Mouse (Mus musculus): ENCODE results near the gene Rhof. TPM values are rescaled to one million over a fixed set of nuclear protein-coding genes. Genes with fewer than 3 reads are reported as not detected.

Rhof gene
- total RNA-seq, 4 experiments from 2014 or later = 47.7 to 50.4 (median 48.3) TPM

DNA sequence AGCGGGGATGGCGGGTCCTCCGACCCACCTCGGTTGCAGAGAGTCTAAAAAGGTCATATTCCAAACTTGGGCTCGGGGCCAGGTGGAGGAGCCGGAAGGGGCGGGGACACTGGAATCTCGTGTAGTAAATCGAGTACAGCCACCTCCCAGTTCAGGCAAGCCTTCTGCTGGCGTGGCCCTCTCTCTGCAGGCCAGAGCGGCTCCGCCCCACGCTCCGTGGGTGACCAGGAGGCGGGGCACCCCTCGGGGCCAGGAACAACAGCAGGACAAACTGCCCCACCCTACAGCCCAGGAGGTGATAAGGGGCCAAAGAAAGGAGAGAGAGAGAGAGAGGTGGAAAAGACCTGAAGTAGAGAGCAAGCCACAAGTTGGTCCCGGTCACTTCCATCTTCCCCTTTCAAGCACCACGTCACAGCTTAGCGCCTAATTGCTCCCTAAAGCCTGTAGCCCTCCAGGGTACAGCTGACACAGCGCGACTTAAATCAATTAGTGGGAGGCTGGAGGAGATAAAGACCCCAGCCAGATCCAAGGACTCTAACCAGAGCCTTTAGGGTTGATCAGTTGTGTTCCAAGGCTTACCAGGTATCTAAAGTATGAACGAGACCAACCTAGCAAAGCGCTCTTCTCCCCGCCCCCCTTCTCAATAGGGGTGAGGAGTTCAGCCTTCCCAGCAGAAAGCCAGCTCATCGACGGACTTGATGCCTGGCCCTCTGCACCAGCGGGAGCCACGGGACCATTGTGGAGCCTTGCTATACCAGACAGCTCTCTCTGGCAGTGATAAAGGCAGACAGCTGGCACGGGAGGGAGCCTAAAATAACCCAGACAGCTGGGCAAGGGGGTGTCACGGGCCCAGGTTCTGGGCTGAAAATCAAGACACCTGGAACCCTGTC, 3.2 kb upstream of the Rhof start:
- DNase-seq (ENCODE audit: low spot score in 2 of 2) = peak; percentile 49 to 79

DNA sequence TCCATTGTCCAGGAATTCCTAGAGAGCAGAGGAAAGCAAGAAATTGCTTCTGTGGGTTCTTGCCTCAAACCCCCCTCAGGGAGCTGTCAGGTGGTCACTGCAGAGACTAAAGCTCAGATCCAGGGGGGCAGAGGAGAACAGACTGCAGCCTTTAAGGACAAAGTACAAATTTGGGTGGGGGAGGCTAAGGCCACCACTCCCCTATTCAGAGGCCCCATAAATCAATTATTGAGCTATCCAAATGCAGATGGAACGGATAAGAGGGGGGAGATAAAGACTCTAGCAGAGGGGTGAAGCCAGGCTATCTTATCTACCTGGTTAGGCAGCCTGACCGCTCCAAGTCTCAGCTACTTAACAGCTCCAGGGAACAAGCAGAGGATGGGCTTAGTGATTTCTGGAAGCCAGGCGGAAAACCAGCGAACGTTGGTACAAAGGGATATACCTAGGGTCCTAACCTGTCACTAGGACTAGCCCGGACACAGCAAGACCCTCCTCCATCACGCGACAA, 2.4 kb upstream of the Rhof start:
- DNase-seq (ENCODE audit: low spot score in 2 of 2) = peak in 1 of 2 experiments; percentile 15

DNA sequence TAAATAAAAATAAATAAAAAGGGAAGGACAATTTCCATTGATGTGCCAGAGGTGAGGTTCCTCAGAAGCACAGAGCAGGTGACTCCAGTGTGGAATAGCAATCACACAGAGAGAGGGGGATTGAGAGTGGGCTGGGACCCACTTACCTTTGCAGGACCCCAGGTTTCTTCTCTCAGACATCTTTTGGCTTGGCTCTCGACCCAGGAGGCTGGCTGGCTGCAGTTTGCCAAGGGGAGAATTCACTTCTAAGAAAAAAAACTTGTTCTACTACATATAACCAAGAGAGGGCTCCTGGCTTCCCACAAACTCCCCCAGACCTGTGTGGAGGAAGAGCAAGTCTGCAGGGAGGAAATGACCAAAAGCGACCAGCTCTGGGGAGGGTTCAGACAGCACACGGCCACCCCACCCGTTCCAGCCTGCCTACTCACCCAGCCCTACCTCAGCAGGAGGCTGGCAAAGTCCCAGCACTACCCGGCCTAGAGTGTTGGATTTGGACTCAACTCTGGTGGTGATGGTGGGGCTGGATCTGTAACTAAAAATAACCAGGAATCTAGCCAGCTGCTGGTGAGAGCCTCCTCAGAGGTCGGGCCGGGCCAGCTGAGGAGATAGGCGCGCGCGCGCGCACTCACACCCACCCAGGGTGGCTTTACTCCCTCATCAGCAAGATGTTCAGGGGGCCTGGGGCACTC, 1.8 kb upstream of the Rhof start:
- peak in 1 of 2 experiments; percentile 68 for DNase-seq (ENCODE audit: low spot score in 2 of 2)

DNA sequence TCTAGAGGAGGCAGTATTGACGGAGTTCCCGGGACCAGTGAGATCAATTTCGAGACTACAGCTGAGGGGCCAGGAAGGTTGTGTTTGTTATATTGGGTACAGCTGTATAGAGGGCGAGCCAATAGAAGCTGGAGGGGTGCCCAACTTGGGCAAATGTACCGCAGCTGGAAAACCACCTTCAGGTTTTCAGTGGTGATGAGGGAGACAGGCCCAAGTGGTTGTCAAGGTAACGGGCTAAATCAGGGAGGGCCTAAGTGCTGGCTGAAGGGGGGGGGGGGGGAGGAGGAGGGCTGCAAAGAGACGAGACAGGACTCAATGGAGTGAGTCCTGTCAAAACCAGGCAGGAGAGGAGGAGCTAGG, 1.3 kb upstream of the Rhof start:
- DNase-seq (ENCODE audit: low spot score in 2 of 2) = peak in 1 of 2 experiments; percentile 54

DNA sequence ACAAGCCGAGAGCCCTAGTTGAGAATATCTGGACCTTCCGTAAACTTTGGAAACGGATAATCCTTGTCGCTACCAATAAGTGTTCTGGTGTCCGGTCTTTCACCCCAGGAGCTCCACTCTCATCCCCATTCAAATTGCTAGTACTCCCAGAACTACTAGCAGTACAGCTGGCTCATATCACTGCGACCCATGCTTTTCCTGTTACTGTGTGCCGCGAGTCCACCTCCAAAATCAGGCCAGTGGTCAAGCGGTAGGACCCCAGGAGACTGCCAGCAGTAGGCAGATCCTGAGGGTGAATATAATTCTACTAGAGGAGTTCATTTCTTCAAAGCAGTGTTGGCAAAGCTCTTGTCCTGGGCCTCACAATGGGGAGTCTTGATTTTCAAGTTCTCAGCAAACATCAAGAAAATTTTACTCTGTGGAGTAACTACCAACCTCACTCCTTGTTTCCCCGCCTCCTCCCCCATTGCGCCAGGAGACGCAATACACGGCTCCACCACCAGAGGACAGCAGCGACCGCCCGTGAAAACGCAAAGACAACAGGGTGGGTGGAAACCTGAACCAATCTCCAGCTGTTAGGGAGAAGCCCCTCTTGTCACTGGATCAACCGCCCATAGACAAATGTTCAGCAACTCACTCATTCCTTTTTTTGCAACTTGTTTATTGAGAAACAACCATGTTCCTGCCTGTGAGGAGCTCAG, 741 bp upstream of the Rhof start:
- peak; percentile 58 to 94 for DNase-seq (ENCODE audit: low spot score in 2 of 2)

DNA sequence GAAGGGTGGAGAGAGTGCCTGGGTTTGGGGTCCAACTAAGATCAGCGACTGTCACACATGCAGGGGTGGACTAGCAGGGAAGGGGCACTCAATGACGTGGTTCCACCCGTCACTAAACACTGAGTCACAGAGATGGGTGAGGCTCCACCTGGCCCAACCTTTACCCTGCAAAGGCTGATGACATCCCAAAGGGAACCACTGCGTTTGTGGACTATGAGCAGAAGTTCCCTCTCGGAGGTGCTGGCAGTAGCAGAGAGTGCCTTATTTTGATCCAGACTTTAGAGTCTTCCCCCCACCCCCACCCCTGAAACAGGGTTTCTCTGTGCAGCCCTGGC, 1.7 kb downstream of the Rhof start:
- DNase-seq (ENCODE audit: low spot score in 2 of 2) = no peak

DNA sequence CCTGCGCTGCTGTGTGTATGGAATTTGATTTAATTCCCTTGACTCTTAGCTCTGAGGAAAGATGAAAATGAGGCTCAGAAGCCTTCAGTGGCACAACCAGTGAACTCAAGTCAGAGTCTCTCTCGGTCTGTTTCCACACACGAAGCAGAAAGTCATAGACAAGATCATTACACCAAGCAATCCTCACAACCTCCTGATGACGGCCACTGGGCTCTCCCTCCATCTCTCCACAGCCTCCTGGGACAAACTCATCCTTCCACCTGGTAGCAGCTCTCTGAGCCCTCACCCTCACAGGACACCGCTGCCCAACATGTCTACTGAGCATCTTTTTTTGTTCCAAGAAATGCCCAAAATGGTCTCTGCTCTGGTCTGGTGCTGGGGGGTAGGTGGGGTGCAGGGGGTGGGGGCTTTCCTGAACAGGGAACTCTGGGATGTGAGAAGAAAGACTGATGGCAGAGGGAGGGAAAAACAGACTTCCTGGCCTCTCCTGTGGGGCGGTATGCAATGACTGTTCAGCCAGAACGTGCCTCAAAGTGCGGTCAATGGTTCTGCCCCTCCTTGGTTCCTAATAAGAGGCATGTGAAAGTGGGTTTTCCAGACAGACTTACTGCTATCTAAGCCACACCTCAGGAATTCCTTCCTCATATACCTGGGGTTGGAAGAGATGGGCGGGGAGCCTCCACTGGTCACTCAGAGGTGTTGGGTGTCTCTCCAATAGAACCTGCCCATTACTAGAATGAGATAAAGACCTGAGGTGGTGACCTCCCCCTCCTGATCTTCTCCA, 2.3 kb downstream of the Rhof start:
- no peak for DNase-seq (ENCODE audit: low spot score in 2 of 2)

DNA sequence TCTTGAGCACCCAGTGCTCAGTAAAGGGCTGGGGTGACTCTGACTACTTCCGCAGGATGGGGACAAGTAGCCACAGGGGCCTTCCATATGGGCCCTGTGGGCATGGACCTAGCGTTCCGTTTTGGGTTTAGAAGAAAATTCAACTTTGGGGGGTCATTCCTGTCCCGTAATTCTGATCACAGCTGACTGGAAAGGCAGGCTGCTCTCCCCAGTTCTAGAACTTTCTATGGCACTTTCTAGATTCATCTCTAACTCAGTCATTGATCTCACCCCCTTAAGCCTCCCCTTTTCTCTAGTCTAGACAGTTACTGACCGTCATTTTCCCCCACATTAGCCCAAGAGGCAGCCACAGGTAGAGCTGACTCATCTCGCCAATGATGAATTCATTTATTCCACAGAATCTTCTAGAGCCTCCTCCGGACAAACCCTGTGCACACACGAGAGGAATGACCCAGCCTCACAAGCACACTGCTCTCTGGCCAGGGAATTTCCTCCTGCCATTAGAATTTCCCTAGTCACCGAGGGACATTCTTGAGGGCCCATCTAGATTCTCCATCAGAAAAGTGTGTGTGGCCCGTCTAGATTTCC, 3.2 kb downstream of the Rhof start:
- no peak for DNase-seq (ENCODE audit: low spot score in 2 of 2)

DNA sequence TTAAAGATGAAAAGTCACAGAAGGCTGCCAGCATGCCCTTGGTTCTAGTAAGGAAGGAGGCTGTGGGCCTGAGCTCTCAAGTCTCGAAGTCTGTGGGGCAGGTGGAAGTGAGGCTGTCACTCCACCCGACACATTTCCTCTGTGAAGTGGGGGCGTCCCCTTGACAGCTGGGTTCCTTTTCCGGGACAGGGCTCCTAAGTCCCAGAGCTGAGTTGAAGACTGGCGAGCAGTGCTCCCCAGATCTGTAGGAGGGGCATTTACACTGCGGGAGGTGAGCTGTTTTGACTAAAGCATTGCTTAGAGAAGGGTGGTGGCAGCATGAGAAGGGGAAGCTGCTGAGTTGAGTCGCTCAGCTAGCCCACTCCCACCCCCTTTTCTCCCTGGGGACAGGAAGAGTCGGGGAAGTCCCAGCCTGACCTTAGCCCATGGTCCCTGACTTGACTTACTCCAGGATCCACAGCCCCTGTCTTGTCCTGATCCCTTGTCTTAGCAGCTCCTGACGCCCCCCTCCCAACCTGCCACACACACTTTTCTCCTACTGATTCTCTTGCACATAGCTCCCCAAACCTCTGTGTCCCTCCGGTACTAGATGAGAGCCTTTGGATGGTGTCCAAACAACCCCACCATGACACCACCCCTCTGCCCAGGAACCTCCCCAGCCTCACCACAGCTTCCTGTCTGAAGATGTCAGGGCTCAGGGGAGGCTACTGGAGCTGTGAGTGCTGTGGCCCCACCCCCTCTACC, 3.9 kb downstream of the Rhof start:
- peak in 1 of 2 experiments; percentile 14 for DNase-seq (ENCODE audit: low spot score in 2 of 2)

DNA sequence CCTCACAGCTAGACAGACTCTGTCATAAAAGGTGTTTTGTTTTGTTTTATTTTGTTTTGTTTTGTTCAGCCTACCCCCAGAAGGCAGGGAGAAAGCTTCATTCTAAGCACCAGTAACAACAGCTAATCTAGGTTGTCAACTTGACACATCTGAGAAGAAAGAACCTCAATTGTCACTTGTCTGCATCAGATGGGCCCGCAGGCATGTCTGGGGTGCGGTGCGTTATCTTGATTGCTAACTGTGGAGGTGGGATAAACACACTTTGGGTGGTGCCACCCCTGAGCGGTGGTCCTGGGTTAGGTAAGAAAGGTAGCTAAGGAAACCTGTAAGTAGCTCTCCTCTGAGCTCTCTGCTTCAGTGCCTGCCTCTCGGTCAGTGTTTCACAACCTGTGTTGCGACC, 5.5 kb downstream of the Rhof start:
- no peak for DNase-seq (ENCODE audit: low spot score in 2 of 2)

DNA sequence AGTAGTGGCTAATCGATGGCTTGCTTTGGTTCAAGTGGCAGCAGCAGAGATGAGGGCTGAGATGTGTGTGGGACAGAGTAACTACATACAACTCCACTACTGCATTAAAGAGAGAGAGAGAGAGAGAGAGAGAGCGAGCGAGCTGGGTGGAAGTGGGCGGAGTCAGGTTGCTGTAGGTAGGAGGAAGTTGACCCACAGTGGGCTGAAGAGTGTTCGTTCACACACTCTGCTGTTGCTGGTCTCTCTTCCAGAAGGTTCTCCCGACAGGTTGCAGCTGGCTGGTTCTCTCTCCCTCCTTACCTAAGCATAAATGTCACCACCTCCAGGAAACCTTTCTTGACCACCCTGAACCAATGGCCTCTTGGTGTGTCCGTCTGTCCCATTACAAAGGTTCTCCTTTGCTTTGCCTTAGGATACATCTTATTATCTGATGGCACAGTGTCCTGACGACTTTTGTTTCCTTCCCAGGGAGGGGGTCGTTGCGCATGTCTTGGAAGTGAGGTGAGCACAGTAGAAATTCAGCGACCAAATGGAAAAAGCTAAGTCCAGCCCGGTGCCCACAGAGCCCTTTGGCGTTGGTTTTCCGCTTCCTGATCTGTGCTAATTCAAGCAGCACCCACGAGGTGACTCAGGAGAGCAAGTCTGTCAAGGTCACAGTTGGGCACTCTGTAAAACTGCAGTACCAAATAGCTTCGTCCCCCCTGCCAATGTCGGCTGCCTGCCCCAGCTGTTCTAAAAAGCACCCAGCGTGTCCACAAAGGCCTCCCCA, 6.7 kb downstream of the Rhof start:
- no peak for DNase-seq (ENCODE audit: low spot score in 2 of 2)

DNA sequence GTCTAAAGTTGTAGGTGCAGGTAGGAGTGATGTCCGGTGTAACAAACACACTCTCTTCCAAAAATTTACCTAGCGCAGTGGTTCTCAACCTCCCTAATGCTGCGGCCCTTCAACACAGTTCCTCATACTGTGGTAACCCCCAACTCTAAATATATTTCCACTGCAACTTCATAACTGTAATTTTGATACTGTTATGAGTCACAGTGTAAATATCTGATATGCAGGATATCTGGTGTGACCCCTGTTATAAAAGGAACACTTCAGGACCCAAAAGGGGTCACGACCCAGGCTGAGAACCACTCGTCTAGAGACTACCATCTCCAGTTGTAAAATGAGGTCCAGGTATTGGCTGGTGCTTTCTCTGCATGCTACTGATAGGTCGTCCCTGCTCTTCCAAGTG, 7.4 kb downstream of the Rhof start:
- DNase-seq (ENCODE audit: low spot score in 2 of 2) = no peak

DNA sequence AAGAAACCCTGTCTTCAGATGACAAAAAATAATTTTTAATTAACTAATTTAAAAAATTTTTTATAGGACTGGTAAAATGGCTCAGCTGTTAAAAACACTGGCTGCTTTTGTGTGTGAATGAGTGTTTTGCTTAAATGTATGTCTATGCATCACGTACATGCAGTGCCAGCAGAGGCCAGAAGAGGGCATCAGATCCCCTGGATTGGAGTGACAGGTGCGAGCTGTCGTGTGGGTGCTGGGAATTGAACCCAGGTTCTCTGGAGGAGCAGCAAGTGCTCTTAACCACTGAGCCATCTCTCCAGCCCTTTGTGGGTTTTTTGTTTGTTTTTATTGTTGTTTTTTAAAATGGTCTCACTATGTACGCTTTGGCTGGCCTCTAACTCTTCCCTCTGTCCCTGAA, 10.3 kb downstream of the Rhof start:
- no peak for DNase-seq (ENCODE audit: low spot score in 2 of 2)

DNA sequence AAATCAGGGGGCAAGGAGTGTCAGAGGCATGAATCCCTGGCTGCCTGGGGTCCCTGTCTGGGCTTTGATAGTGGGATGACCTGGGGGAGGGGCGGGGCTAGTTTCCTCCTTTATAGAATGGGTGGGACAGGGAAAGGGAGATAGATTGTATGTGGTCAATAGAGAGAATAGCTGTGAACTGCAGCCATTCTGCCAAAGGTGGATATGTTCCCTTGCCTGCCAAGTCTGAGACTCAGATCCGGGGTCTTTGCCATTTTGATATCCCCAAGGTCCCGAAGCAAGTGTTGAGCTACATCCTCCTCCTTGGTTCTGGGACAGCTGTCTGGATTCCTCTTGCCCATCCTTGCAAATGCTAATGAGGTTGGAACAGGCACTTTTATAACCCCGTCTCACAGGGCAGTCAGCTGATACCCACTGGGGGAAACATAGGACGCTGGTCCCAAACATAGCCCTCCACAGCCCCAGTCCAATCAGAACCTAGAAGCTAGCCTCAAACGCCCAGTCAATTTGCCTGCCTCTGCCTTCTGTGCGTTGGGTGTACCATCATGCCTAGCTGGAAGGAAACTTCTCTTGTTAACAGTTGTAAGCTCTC, 11.8 kb downstream of the Rhof start:
- DNase-seq (ENCODE audit: low spot score in 2 of 2) = peak in 1 of 2 experiments; percentile 6

DNA sequence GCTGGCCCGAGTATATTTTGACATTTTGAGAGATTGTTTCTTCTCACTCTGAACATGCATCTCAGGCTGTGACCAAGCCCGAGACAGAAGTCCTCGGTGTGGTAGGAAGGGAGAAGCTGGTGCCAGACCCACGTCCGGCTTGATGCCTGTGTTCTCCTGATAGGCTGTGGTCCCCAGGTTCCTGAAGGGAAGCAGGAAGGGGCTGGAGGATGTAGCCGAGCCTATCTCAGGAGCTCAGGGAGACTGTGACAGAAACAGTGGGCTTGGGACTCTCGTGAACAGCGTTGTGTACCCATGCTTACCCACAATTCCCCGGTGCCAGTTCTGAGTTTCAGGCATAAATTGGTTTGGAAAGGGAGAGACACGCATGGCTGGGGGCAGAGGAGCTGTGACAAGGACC, 13.7 kb downstream of the Rhof start:
- DNase-seq (ENCODE audit: low spot score in 2 of 2) = no peak

DNA sequence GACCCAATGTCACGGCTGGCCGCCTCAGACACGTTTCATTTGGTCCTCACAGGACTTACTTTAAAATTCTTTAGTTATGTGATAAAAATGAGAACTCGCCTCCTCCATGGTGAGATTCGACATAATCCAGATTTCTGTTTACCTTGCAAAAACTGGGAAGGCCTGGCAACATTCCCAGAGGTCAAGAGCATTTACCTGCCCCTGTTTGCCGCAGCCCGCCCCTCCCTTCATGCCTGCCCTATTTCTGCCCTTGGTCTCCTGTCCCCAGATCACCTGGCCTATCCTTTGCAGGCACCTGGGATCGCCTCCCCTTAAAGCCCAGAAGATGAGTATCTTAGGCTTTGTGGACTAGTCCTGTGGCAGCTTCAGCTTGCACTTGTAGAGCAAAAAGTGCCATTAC, 14.7 kb downstream of the Rhof start:
- DNase-seq (ENCODE audit: low spot score in 2 of 2) = no peak

DNA sequence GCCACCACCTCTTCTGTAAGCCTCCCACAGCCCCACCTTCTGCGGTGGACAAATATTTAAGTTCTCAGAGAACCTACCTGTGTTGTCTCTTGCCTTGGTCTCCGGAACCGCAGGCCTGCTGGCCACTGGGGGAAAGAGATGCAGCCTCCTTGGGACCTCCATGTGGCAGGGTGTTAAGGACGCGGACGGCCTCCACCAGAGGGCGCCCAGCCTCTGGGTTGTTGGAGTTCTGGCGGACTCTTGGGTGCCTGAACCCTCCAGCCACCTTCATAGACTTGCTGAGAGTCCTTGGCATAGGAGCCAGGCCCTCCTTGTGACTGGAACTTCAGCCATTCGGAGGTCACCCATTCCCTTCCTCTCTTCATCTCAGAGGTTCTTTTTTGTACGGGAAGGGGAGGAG, 15.2 kb downstream of the Rhof start:
- peak in 1 of 2 experiments; percentile 64 for DNase-seq (ENCODE audit: low spot score in 2 of 2)

DNA sequence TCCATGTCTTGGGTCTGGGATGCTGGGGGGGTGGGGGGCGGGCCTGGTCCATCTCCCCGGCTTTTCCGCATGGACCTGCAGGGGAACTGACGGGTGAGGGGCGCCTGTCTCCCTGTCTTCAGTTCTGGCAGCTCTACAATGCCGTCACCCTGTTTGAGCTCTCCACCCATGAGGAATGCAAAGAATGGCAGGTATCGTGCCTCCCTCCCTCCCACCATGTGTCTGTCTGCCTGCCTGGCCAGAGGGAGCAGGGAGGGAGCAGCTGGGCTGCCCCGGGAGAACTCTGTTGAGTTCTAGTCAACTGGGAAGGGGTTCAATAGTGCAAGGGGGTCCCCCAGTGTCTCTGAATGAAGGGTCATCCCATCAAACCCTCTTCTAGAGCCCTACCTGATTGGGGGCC, 16.4 kb downstream of the Rhof start:
- DNase-seq (ENCODE audit: low spot score in 2 of 2) = no peak

DNA sequence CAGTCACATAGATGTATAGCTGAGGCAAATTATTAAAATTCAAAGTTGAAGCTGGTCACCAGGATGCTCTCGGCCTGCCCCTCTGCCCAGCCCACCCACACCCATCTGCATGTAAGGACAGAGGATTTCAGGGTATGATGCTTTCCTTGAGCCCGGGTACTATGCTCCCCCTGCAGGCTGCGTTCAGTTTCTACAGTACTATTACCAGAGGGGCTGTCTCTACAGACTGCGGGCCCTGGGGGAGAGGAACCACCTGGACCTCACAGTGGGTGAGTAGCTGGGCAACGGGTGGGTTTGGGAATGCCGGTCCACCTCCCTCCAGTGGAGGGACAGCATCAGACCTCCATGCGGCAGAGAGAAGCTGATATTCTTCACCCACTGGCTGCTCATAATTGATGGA, 17.6 kb downstream of the Rhof start:
- no peak for DNase-seq (ENCODE audit: low spot score in 2 of 2)
